Mouse (Mus musculus): ENCODE data around the gene Astn1.

DNA sequence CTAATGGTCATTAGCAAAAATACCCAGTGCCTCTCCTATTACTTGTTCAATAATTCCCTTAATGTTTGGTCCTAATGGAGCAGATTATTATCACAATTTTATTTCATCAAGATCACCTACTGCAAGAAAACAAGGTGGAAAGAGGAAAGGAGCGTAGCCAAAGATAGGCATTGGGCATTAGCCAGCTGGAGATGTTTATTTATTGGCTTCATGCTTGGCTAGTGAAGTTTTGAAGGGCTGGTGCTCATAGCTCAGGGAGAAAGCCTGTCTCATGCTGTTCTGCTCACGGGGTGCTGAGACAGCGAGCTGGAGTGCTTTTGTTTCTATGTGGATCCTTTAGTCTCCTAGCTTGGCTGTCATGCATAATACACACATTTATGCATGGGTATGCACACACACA lies 131.2 kb downstream of the Astn1 start:
- TF ChIP-seq CTCF (IDR thresholded peaks at IDR 0.05; ENCODE audit: control insufficient read depth, insufficient read depth, insufficient read length), result no peak
- TF ChIP-seq MAX (IDR thresholded peaks at IDR 0.05), result no peak
- no peak for TF ChIP-seq MYOG (IDR thresholded peaks at IDR 0.05; ENCODE audit: control insufficient read depth, extremely low read depth, insufficient read length)
- no peak for TF ChIP-seq CEBPB (IDR thresholded peaks at IDR 0.05; ENCODE audit: low read depth)
